Mouse (Mus musculus): ENCODE data around the gene Gm40460. TPM values are rescaled to one million over a fixed set of nuclear protein-coding genes. Genes with fewer than 3 reads are reported as not detected.

Gm40460 gene
- not detected for polyA plus RNA-seq (2014; fragmentation: Illumina TruSeq; extraction: RNeasy Lipid Tissue Mini Kit (QIAGEN cat#74804); ENCODE audit: low read depth, low replicate concordance)

DNA sequence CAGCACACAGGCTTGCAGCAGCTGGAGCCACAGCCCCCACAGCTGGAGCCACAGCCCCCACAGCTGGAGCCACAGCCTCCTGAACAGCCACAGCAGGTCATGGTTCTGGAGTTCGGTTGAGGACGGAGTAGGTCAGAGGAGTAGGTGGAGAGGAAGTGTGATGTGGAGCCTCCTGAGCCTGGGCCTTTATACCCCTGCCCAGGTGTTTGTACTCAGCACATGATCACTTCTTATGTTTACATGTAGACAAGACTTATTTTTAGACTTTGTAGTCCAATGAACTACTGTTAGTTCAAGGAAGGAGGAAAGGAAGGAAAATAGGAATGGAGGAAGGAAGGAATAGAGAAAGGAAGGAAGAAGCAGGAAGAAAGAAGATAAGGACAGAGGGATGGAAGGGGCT is at the start of gene Gm40460:
Gene Gm40460, minus strand, starts transcription at position 101 of the 400 bp plus-strand sequence.

DNA sequence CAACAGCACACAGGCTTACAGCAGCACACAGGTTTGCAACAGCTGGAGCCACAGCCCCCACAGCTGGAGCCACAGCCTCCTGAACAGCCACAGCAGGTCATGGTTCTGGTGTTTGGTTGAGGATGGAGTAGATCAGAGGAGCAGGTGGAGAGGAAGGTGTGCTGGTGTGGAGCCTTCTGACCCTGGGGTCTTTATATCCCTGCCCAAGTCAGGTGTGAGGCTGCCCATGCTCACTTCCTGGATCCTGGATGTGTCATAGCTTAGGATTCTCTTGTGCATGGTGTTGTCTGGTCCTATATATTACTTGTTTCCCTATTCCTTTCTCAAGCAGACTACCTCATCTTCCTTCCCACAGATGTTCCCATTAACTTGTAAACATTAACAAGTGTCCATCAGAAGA is 33.4 kb upstream of the Gm40460 start, which contains the start of gene Gm4559:
Gene Gm4559, minus strand, starts transcription at position 101 of the 400 bp plus-strand sequence.

DNA sequence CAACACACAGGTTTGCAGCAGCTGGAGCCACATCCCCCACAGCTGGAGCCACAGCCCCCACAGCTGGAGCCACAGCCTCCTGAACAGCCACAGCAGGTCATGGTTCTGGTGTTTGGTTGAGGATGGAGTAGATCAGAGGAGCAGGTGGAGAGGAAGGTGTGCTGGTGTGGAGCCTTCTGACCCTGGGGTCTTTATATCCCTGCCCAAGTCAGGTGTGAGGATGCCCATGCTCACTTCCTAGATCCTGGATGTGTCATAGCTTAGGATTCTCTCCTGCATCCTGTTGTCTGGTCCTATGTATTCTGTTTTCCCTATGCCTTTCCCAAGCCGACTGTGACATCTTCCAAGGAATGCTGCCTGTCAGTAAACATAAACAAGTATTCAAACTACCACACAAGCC is 17.4 kb upstream of the Gm40460 start, which contains the start of gene Gm2431:
Gene Gm2431, minus strand, starts transcription at position 101 of the 400 bp plus-strand sequence.

GRCm38 (mm10) chr7:142229871-142230270 is 11.0 kb downstream of the Gm40460 start, which contains the start of gene Krtap5-5:
Gene Krtap5-5 (minus strand): TSS chr7:142229971.

DNA sequence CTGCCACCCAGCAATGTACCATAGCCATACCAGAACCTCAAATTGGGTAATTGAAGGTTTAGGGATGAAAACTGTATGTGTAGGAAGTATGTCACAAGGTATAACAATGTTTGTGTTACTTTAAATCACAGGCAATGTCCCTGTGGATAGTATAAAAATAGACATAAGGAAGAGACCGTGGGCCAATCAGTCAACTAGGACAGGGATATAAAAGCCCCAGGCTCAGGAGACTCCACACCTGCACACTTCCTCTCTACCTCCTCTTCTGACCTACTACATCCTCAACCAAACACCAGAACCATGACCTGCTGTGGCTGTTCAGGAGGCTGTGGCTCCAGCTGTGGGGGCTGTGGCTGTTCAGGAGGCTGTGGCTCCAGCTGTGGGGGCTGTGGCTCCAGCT is 29.3 kb downstream of the Gm40460 start, which contains the start of gene Gm7579:
Gene Gm7579, plus strand, starts transcription at position 301 of the 400 bp plus-strand sequence.

GRCm38 (mm10) chr7:142201064-142201463 is 39.8 kb downstream of the Gm40460 start, which contains the start of gene Krtap5-3:
Gene Krtap5-3 (plus strand): TSS chr7:142201364.

Other genes with a start within 250 kb of the Gm40460 start
- gene Mob2, start 180.0 kb downstream of the Gm40460 start, polyA plus RNA-seq (2014; fragmentation: Illumina TruSeq; extraction: RNeasy Lipid Tissue Mini Kit (QIAGEN cat#74804); ENCODE audit: low read depth, low replicate concordance), result 47.0 TPM
- 26.2 TPM for gene Dusp8, start 145.2 kb downstream of the Gm40460 start, polyA plus RNA-seq (2014; fragmentation: Illumina TruSeq; extraction: RNeasy Lipid Tissue Mini Kit (QIAGEN cat#74804); ENCODE audit: low read depth, low replicate concordance)
- not detected for gene Gm45618, start 120.3 kb downstream of the Gm40460 start, polyA plus RNA-seq (2014; fragmentation: Illumina TruSeq; extraction: RNeasy Lipid Tissue Mini Kit (QIAGEN cat#74804); ENCODE audit: low read depth, low replicate concordance)
- not detected for gene Gm39115, start 105.0 kb downstream of the Gm40460 start, polyA plus RNA-seq (2014; fragmentation: Illumina TruSeq; extraction: RNeasy Lipid Tissue Mini Kit (QIAGEN cat#74804); ENCODE audit: low read depth, low replicate concordance)
- not detected for gene Gm45337, start 96.5 kb downstream of the Gm40460 start, polyA plus RNA-seq (2014; fragmentation: Illumina TruSeq; extraction: RNeasy Lipid Tissue Mini Kit (QIAGEN cat#74804); ENCODE audit: low read depth, low replicate concordance)
- gene Gm29735, start 84.0 kb downstream of the Gm40460 start, polyA plus RNA-seq (2014; fragmentation: Illumina TruSeq; extraction: RNeasy Lipid Tissue Mini Kit (QIAGEN cat#74804); ENCODE audit: low read depth, low replicate concordance), result not detected
- gene Gm4553, start 75.3 kb downstream of the Gm40460 start, polyA plus RNA-seq (2014; fragmentation: Illumina TruSeq; extraction: RNeasy Lipid Tissue Mini Kit (QIAGEN cat#74804); ENCODE audit: low read depth, low replicate concordance), result not detected
- not detected for gene Krtap5-2, start 65.1 kb downstream of the Gm40460 start, polyA plus RNA-seq (2014; fragmentation: Illumina TruSeq; extraction: RNeasy Lipid Tissue Mini Kit (QIAGEN cat#74804); ENCODE audit: low read depth, low replicate concordance)
- not detected for gene Gm10153, start 50.7 kb downstream of the Gm40460 start, polyA plus RNA-seq (2014; fragmentation: Illumina TruSeq; extraction: RNeasy Lipid Tissue Mini Kit (QIAGEN cat#74804); ENCODE audit: low read depth, low replicate concordance)
- gene Krtap5-3, start 39.7 kb downstream of the Gm40460 start, polyA plus RNA-seq (2014; fragmentation: Illumina TruSeq; extraction: RNeasy Lipid Tissue Mini Kit (QIAGEN cat#74804); ENCODE audit: low read depth, low replicate concordance), result not detected
- not detected for gene Gm7579, start 29.2 kb downstream of the Gm40460 start, polyA plus RNA-seq (2014; fragmentation: Illumina TruSeq; extraction: RNeasy Lipid Tissue Mini Kit (QIAGEN cat#74804); ENCODE audit: low read depth, low replicate concordance)
- gene Krtap5-5, start 11.1 kb downstream of the Gm40460 start, polyA plus RNA-seq (2014; fragmentation: Illumina TruSeq; extraction: RNeasy Lipid Tissue Mini Kit (QIAGEN cat#74804); ENCODE audit: low read depth, low replicate concordance), result not detected
- gene Gm2431, start 17.3 kb upstream of the Gm40460 start, polyA plus RNA-seq (2014; fragmentation: Illumina TruSeq; extraction: RNeasy Lipid Tissue Mini Kit (QIAGEN cat#74804); ENCODE audit: low read depth, low replicate concordance), result not detected
- not detected for gene Gm4559, start 33.3 kb upstream of the Gm40460 start, polyA plus RNA-seq (2014; fragmentation: Illumina TruSeq; extraction: RNeasy Lipid Tissue Mini Kit (QIAGEN cat#74804); ENCODE audit: low read depth, low replicate concordance)
- gene Krtap5-1, start 56.0 kb upstream of the Gm40460 start, polyA plus RNA-seq (2014; fragmentation: Illumina TruSeq; extraction: RNeasy Lipid Tissue Mini Kit (QIAGEN cat#74804); ENCODE audit: low read depth, low replicate concordance), result not detected
- gene Krtap5-4, start 62.5 kb upstream of the Gm40460 start, polyA plus RNA-seq (2014; fragmentation: Illumina TruSeq; extraction: RNeasy Lipid Tissue Mini Kit (QIAGEN cat#74804); ENCODE audit: low read depth, low replicate concordance), result not detected
- 2.7 TPM for gene Ifitm10, start 132.7 kb upstream of the Gm40460 start, polyA plus RNA-seq (2014; fragmentation: Illumina TruSeq; extraction: RNeasy Lipid Tissue Mini Kit (QIAGEN cat#74804); ENCODE audit: low read depth, low replicate concordance)
- gene Gm49369, start 141.6 kb upstream of the Gm40460 start, polyA plus RNA-seq (2014; fragmentation: Illumina TruSeq; extraction: RNeasy Lipid Tissue Mini Kit (QIAGEN cat#74804); ENCODE audit: low read depth, low replicate concordance), result not detected
- gene Ctsd, start 147.0 kb upstream of the Gm40460 start, polyA plus RNA-seq (2014; fragmentation: Illumina TruSeq; extraction: RNeasy Lipid Tissue Mini Kit (QIAGEN cat#74804); ENCODE audit: low read depth, low replicate concordance), result 1,183 TPM
- gene Syt8, start 193.8 kb upstream of the Gm40460 start, polyA plus RNA-seq (2014; fragmentation: Illumina TruSeq; extraction: RNeasy Lipid Tissue Mini Kit (QIAGEN cat#74804); ENCODE audit: low read depth, low replicate concordance), result not detected
- gene Tnni2, start 200.7 kb upstream of the Gm40460 start, polyA plus RNA-seq (2014; fragmentation: Illumina TruSeq; extraction: RNeasy Lipid Tissue Mini Kit (QIAGEN cat#74804); ENCODE audit: low read depth, low replicate concordance), result 8.8 TPM
- 88.0 TPM for gene Lsp1, start 219.7 kb upstream of the Gm40460 start, polyA plus RNA-seq (2014; fragmentation: Illumina TruSeq; extraction: RNeasy Lipid Tissue Mini Kit (QIAGEN cat#74804); ENCODE audit: low read depth, low replicate concordance)

Measured in heart, adult 10 weeks (tissue).